Mouse (Mus musculus): ENCODE results near the gene Naglu. TPM values are rescaled to one million over a fixed set of nuclear protein-coding genes. Genes with fewer than 3 reads are reported as not detected.

Naglu gene
- polyA plus RNA-seq, 1 experiment: 7.3 TPM

DNA sequence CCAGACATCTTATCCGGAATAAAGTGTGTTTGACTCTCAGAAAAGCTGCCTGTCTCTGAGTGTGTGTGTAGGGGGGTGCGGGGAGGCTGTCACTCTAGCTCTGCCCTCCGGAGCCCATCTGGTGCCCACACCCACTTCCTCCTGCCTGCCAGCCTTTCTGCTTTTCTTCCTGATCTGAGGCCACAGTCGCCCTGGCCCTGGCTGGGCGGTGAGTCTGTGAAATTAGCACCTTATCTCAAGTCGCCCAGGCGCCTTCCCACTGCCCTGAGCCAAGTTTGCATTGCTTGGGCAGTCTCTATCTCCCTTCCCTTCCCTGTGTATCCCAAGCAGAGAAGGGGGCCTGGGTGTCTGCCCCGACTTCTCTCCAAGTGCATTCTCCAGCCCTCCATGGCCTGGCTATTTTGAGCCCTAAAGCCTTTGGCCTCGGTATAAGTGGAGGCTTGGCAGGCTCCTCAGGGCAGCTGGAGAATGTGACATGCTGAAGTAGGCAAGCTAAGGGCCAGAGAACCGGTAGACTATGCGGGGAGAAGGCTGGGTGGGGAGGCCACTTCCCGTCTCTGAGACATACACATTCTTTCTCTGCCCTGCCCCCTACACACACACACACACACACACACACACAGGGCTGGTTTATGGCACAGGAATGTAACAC is 6.0 kb upstream of the Naglu start:
- Histone ChIP-seq H3K36me3 (ENCODE audit: control insufficient read depth, insufficient read depth, low read length, poor library complexity, severe bottlenecking) (no peaks in the 10 kb centered on the region), H3K27me3 (ENCODE audit: control insufficient read depth, insufficient read depth, low read length, poor library complexity, severe bottlenecking) (no peaks in the 10 kb centered on the region), H3K27ac (ENCODE audit: insufficient read depth, low read length) (peak overlapping the region; percentile 33; the same call in 1 of the 2 replicates), H3K4me3 (ENCODE audit: low read depth, low read length) (peak overlapping the region; percentile 41), H3K4me1 (ENCODE audit: control insufficient read depth, insufficient read depth, low read length) (peaks cover 4% of the 10 kb centered on the region), H3K9ac (ENCODE audit: low read depth, poor library complexity, severe bottlenecking) (peak overlapping the region; percentile 41), H3K9me3 (replicated peaks; ENCODE audit: control insufficient read depth, insufficient read depth, low read length, poor library complexity, severe bottlenecking) (no peaks in the 10 kb centered on the region)
- TF ChIP-seq POLR2A (IDR thresholded peaks at IDR 0.05; ENCODE audit: insufficient read depth, low read length) (no peak), CTCF (IDR thresholded peaks at IDR 0.05; ENCODE audit: low read depth, low read length) (no peak), EP300 (IDR thresholded peaks at IDR 0.05; ENCODE audit: insufficient read depth, low read depth, low read length) (no peak)

DNA sequence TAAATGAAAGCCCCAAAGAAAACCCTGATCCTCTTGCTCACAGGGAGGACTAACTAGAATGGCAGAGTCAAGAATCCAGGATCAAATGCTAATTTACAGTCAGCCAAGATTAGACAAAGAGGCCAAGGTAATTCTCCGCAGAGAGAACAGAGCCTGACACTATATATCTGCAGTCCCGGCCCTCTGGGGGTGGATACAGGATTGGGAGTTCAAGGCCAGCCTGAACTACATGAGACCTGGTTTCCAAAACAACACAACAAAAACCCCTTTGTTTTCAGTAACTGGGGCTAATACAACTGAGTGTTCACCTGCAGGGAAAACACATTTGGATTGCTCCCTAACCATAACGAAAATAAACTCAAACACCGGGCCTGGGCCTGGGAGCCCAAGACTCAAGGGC is 5.3 kb upstream of the Naglu start:
- Histone ChIP-seq H3K4me3 (ENCODE audit: low read depth, low read length) (no peak overlapping the region), H3K9me3 (replicated peaks; ENCODE audit: control insufficient read depth, insufficient read depth, low read length, poor library complexity, severe bottlenecking) (no peaks in the 10 kb centered on the region), H3K27me3 (ENCODE audit: control insufficient read depth, insufficient read depth, low read length, poor library complexity, severe bottlenecking) (no peaks in the 10 kb centered on the region), H3K4me1 (ENCODE audit: control insufficient read depth, insufficient read depth, low read length) (peaks cover 4% of the 10 kb centered on the region), H3K27ac (ENCODE audit: insufficient read depth, low read length) (peak overlapping the region; percentile 8; the same call in 1 of the 2 replicates), H3K36me3 (ENCODE audit: control insufficient read depth, insufficient read depth, low read length, poor library complexity, severe bottlenecking) (no peaks in the 10 kb centered on the region), H3K9ac (ENCODE audit: low read depth, poor library complexity, severe bottlenecking) (peak overlapping the region; percentile 41; the same call in 1 of the 2 replicates)
- TF ChIP-seq EP300 (IDR thresholded peaks at IDR 0.05; ENCODE audit: insufficient read depth, low read depth, low read length): no peak

DNA sequence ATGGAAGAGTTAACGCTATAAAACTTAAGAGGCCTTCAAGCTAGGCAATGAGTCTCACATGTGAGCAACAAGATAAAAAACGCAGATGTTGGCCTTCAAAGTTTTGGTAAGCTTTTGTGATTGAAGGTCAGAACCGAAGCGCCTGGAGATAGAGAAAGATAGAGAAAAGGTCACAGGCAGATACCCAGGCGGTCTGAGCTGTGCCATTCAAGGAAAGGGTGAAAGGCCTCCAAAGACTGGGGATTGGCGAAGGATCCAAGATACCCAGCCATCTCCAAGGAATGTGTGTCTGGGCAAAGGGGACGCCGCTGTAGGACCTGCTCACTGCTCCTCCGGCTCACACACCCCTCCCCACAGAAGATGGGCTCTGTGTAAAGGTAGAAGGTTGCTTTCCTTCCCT is 4.8 kb upstream of the Naglu start:
- Histone ChIP-seq H3K27me3 (ENCODE audit: control insufficient read depth, insufficient read depth, low read length, poor library complexity, severe bottlenecking) (no peaks in the 10 kb centered on the region), H3K9me3 (replicated peaks; ENCODE audit: control insufficient read depth, insufficient read depth, low read length, poor library complexity, severe bottlenecking) (no peaks in the 10 kb centered on the region), H3K36me3 (ENCODE audit: control insufficient read depth, insufficient read depth, low read length, poor library complexity, severe bottlenecking) (no peaks in the 10 kb centered on the region), H3K27ac (ENCODE audit: insufficient read depth, low read length) (no peak overlapping the region), H3K4me1 (ENCODE audit: control insufficient read depth, insufficient read depth, low read length) (peaks cover 4% of the 10 kb centered on the region), H3K4me3 (ENCODE audit: low read depth, low read length) (no peak overlapping the region), H3K9ac (ENCODE audit: low read depth, poor library complexity, severe bottlenecking) (no peak overlapping the region)
- TF ChIP-seq POLR2A (IDR thresholded peaks at IDR 0.05; ENCODE audit: insufficient read depth, low read length) (no peak), CTCF (IDR thresholded peaks at IDR 0.05; ENCODE audit: low read depth, low read length) (no peak), EP300 (IDR thresholded peaks at IDR 0.05; ENCODE audit: insufficient read depth, low read depth, low read length) (no peak)

DNA sequence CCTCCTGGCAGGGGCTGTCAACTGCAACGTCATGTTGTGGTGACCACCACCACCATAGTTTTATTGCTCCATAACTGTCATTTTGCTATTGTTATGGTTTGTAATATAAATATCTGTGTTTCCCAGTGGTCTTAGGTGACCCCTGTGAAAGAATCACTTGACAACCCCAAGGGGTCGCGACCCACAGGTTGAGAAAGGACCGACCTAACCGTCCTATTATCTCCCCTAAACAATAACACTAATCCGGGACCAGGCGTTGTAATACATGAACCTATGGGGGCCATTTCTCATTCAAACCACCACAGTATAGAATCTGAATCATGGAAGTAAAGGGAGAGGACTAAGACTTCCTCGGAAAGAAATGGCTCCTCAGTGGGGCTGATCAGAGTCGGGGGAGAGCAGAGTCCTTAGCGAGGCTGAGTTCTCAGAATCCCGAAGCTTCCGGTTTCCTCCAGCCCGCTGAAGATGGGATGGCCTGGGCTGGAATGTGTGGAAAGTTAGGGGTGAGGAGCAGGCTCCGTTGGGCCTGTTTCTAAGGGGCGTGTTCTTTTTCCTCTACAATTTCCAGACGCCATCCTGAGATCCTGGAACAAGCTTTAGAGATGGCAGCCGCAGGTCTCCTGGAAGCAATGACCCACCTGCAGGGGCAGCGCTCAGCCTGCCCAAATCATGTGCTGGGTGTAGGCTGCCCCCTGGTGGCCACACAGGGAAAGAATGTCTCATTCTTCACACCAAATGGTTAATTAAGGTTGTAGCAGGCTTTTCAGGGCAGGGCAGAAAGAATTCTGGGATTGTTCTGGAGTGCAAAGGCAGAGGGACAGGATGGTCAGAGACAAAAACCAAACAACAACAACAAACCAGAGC is 3.0 kb upstream of the Naglu start:
- no peak overlapping the region for H3K27ac ChIP-seq (ENCODE audit: insufficient read depth, low read length)
- H3K9ac ChIP-seq (ENCODE audit: low read depth, poor library complexity, severe bottlenecking): no peak overlapping the region; the same call in 1 of the 2 replicates
- H3K4me1 ChIP-seq (ENCODE audit: control insufficient read depth, insufficient read depth, low read length): peaks cover 4% of the 10 kb centered on the region
- H3K36me3 ChIP-seq (ENCODE audit: control insufficient read depth, insufficient read depth, low read length, poor library complexity, severe bottlenecking): no peaks in the 10 kb centered on the region
- TF ChIP-seq EP300 (IDR thresholded peaks at IDR 0.05; ENCODE audit: insufficient read depth, low read depth, low read length): no peak
- no peak for TF ChIP-seq POLR2A (IDR thresholded peaks at IDR 0.05; ENCODE audit: insufficient read depth, low read length)
- TF ChIP-seq CTCF (IDR thresholded peaks at IDR 0.05; ENCODE audit: low read depth, low read length): peak; percentile 95
- H3K4me3 ChIP-seq (ENCODE audit: low read depth, low read length): peak overlapping the region; percentile 47
- H3K9me3 ChIP-seq (replicated peaks; ENCODE audit: control insufficient read depth, insufficient read depth, low read length, poor library complexity, severe bottlenecking): no peaks in the 10 kb centered on the region
- no peaks in the 10 kb centered on the region for H3K27me3 ChIP-seq (ENCODE audit: control insufficient read depth, insufficient read depth, low read length, poor library complexity, severe bottlenecking)

DNA sequence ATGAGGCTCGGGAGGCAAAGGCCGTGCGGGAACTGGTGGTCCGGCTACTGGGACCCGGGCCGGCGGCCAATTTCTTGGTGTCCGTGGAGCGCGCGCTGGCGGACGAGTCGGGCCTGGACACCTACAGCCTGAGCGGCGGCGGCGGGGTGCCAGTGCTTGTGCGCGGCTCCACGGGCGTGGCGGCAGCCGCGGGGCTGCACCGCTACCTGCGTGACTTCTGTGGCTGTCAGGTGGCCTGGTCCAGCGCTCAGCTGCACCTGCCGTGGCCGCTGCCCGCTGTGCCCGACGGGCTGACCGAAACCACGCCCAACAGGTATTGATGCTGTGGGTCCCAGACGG is 346 bp downstream of the Naglu start:
- Histone ChIP-seq H3K4me1 (ENCODE audit: control insufficient read depth, insufficient read depth, low read length) (no peaks in the 10 kb centered on the region), H3K27me3 (ENCODE audit: control insufficient read depth, insufficient read depth, low read length, poor library complexity, severe bottlenecking) (no peaks in the 10 kb centered on the region), H3K4me3 (ENCODE audit: low read depth, low read length) (peak overlapping the region; percentile 81), H3K36me3 (ENCODE audit: control insufficient read depth, insufficient read depth, low read length, poor library complexity, severe bottlenecking) (no peaks in the 10 kb centered on the region), H3K27ac (ENCODE audit: insufficient read depth, low read length) (no peak overlapping the region), H3K9me3 (replicated peaks; ENCODE audit: control insufficient read depth, insufficient read depth, low read length, poor library complexity, severe bottlenecking) (no peaks in the 10 kb centered on the region), H3K9ac (ENCODE audit: low read depth, poor library complexity, severe bottlenecking) (peak overlapping the region; percentile 77)
- TF ChIP-seq CTCF (IDR thresholded peaks at IDR 0.05; ENCODE audit: low read depth, low read length) (no peak), EP300 (IDR thresholded peaks at IDR 0.05; ENCODE audit: insufficient read depth, low read depth, low read length) (no peak), POLR2A (IDR thresholded peaks at IDR 0.05; ENCODE audit: insufficient read depth, low read length) (no peak)

DNA sequence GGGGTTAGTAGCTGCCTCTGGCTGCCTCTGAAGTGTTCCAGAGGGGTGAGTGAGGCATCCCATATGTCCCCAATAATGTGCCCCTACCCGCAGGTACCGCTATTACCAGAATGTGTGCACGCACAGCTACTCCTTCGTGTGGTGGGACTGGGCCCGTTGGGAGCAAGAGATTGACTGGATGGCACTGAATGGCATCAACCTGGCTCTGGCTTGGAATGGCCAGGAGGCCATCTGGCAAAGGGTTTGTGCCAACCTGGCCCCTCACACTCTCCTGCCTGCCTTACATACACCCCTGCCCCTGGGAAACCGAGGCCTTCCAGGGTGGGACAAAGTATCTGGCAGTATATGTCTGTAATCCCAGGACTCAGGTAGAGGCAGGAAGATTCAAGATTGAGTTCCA is 1.2 kb downstream of the Naglu start:
- Histone ChIP-seq H3K9ac (ENCODE audit: low read depth, poor library complexity, severe bottlenecking) (no peak overlapping the region), H3K4me3 (ENCODE audit: low read depth, low read length) (no peak overlapping the region), H3K27me3 (ENCODE audit: control insufficient read depth, insufficient read depth, low read length, poor library complexity, severe bottlenecking) (no peaks in the 10 kb centered on the region)

More for the DNA sequence above, 1.2 kb downstream of the Naglu start:
- H3K9me3 ChIP-seq (replicated peaks; ENCODE audit: control insufficient read depth, insufficient read depth, low read length, poor library complexity, severe bottlenecking): no peaks in the 10 kb centered on the region
- no peak for TF ChIP-seq POLR2A (IDR thresholded peaks at IDR 0.05; ENCODE audit: insufficient read depth, low read length)
- TF ChIP-seq EP300 (IDR thresholded peaks at IDR 0.05; ENCODE audit: insufficient read depth, low read depth, low read length): no peak
- TF ChIP-seq CTCF (IDR thresholded peaks at IDR 0.05; ENCODE audit: low read depth, low read length): no peak
- H3K27ac ChIP-seq (ENCODE audit: insufficient read depth, low read length): no peak overlapping the region
- no peaks in the 10 kb centered on the region for H3K4me1 ChIP-seq (ENCODE audit: control insufficient read depth, insufficient read depth, low read length)
- no peaks in the 10 kb centered on the region for H3K36me3 ChIP-seq (ENCODE audit: control insufficient read depth, insufficient read depth, low read length, poor library complexity, severe bottlenecking)

All from ES-Bruce4 (cell line).